Mouse (Mus musculus) kidney, embryonic 15.5 days (tissue): ENCODE results near the gene Abcc4. TPM values are rescaled to one million over a fixed set of nuclear protein-coding genes. Genes with fewer than 3 reads are reported as not detected.

Experiments
- ATAC-seq: fragments of 200-750 bp; cut with Nextera tagmentation; replicated peaks from 2 replicates; pipeline ENCODE4 v1.8.0; 2017; ENCODE audit warnings: moderate TSS enrichment; ENCODE audit not compliant: low FRiP score
- H3K27ac ChIP-seq: fragments of 300-500 bp; sonication (generic); 2 replicates; pipeline ENCODE4 v1.5.1; 2015; ENCODE audit warnings: mild to moderate bottlenecking, inconsistent platforms
- H3K27me3 ChIP-seq: fragments of 300-500 bp; sonication (generic); 2 replicates; pipeline ENCODE4 v1.6.1; 2015; ENCODE audit warnings: inconsistent platforms
- H3K36me3 ChIP-seq: fragments of 300-500 bp; sonication (generic); 2 replicates; pipeline ENCODE4 v1.6.1; 2015; ENCODE audit warnings: inconsistent platforms
- H3K4me1 ChIP-seq: fragments of 300-500 bp; sonication (generic); 2 replicates; pipeline ENCODE4 v1.6.1; 2015; ENCODE audit warnings: inconsistent platforms
- H3K4me2 ChIP-seq: fragments of 300-500 bp; sonication (generic); 2 replicates; pipeline ENCODE4 v1.6.1; 2015; ENCODE audit warnings: moderate library complexity, mild to moderate bottlenecking, inconsistent platforms
- H3K4me3 ChIP-seq: fragments of 300-500 bp; sonication (generic); replicated peaks from 2 replicates; pipeline ENCODE4 v1.5.1; 2015; ENCODE audit warnings: mild to moderate bottlenecking, inconsistent platforms
- H3K9ac ChIP-seq: fragments of 300-500 bp; sonication (generic); 2 replicates; pipeline ENCODE4 v1.6.1; 2015; ENCODE audit warnings: mild to moderate bottlenecking, inconsistent platforms
- H3K9me3 ChIP-seq: fragments of 300-500 bp; sonication (generic); replicated peaks from 2 replicates; pipeline ENCODE4 v1.6.1; 2016; ENCODE audit warnings: inconsistent platforms
- WGBS: fragments of 180-500 bp; shearing (Covaris S2); methylation state at CpG from one replicate; pipeline ENCODE4 v1.1.7; 2015; ENCODE audit warnings: mixed read lengths; 5-methylcytosine and 5-hydroxymethylcytosine counted together
- polyA plus RNA-seq: library from polyadenylated mRNA; unstranded; fragments of >200 nt; fragmentation: Nextera tagmentation; extraction: Ambion mirVana; gene quantifications from 2 replicates; pipeline ENCODE4 v1.2.1, GENCODE M21; 2015

Abcc4 gene
- polyA plus RNA-seq: 7.3 and 7.9 TPM in 2 replicates

GRCm38 (mm10) chr14:118705808-118706731 is at the start of gene Abcc4:
Gene Abcc4 (minus strand): TSS chr14:118706219.
- peak within 1 kb of the TSS; percentile 54 for H3K9ac ChIP-seq
- peak within 1 kb of the TSS; percentile 66 for H3K27ac ChIP-seq
- H3K9me3 ChIP-seq: no peaks in the 10 kb centered on the region
- H3K4me2 ChIP-seq: peak within 1 kb of the TSS; percentile 98
- WGBS: under 1% methylated on average over 106 of the region's 106 CpGs
- peaks cover 32% of the 10 kb centered on the region for H3K4me1 ChIP-seq
- H3K36me3 ChIP-seq: no peaks in the 10 kb centered on the region
- peaks cover 36% of the 10 kb centered on the region for H3K27me3 ChIP-seq
- ATAC-seq: peak; percentile 87
- H3K4me3 ChIP-seq: peak within 1 kb of the TSS; percentile 69

- Histone ChIP-seq H3K27me3 (no peaks in the 10 kb centered on the region), H3K4me1 (no peaks in the 10 kb centered on the region), H3K27ac (no peak overlapping the region), H3K36me3 (no peaks in the 10 kb centered on the region), H3K4me3 (no peak overlapping the region), H3K4me2 (no peak overlapping the region), H3K9me3 (no peaks in the 10 kb centered on the region), H3K9ac (no peak overlapping the region)
- ATAC-seq: no peak
- 74% methylated on average over 8 of the region's 8 CpGs for WGBS
These were observed 45.3 kb upstream of the Abcc4 start for GRCm38 (mm10) chr14:118751193-118751753.

GRCm38 (mm10) chr14:118750505-118751192 is 44.6 kb upstream of the Abcc4 start:
- WGBS: 80% methylated on average over 6 of the region's 6 CpGs
- H3K4me3 ChIP-seq: no peak overlapping the region
- no peaks in the 10 kb centered on the region for H3K36me3 ChIP-seq
- no peaks in the 10 kb centered on the region for H3K9me3 ChIP-seq
- no peaks in the 10 kb centered on the region for H3K27me3 ChIP-seq
- H3K27ac ChIP-seq: no peak overlapping the region
- ATAC-seq: peak; percentile 70; the same call in 1 of the 2 replicates
- no peak overlapping the region for H3K4me2 ChIP-seq
- H3K4me1 ChIP-seq: no peaks in the 10 kb centered on the region
- no peak overlapping the region for H3K9ac ChIP-seq

GRCm38 (mm10) chr14:118749715-118750114 is 43.7 kb upstream of the Abcc4 start:
- 75% methylated on average over 4 of the region's 4 CpGs for WGBS
- H3K27ac ChIP-seq: no peak overlapping the region
- H3K4me2 ChIP-seq: no peak overlapping the region
- H3K4me3 ChIP-seq: no peak overlapping the region
- no peak overlapping the region for H3K9ac ChIP-seq
- H3K36me3 ChIP-seq: no peaks in the 10 kb centered on the region
- H3K4me1 ChIP-seq: no peaks in the 10 kb centered on the region
- H3K27me3 ChIP-seq: no peaks in the 10 kb centered on the region
- ATAC-seq: no peak
- H3K9me3 ChIP-seq: no peaks in the 10 kb centered on the region

GRCm38 (mm10) chr14:118749068-118749467 is 43.0 kb upstream of the Abcc4 start:
- Histone ChIP-seq H3K27me3 (no peaks in the 10 kb centered on the region), H3K9ac (no peak overlapping the region), H3K4me2 (no peak overlapping the region), H3K36me3 (no peaks in the 10 kb centered on the region), H3K4me3 (no peak overlapping the region), H3K4me1 (no peaks in the 10 kb centered on the region), H3K27ac (no peak overlapping the region), H3K9me3 (no peaks in the 10 kb centered on the region)
- 96% methylated on average over 2 of the region's 2 CpGs for WGBS
- ATAC-seq: no peak

GRCm38 (mm10) chr14:118742862-118743261 is 36.8 kb upstream of the Abcc4 start:
- Histone ChIP-seq H3K27ac (no peak overlapping the region), H3K36me3 (no peaks in the 10 kb centered on the region), H3K9ac (no peak overlapping the region), H3K9me3 (0 out of 2 replicates have a peak, but pooled peaks cover 2% of the 10 kb centered on the region), H3K4me1 (no peaks in the 10 kb centered on the region), H3K4me2 (no peak overlapping the region), H3K4me3 (no peak overlapping the region), H3K27me3 (no peaks in the 10 kb centered on the region)
- WGBS: 78% methylated on average over 5 of the region's 5 CpGs
- ATAC-seq: no peak

- Histone ChIP-seq H3K9ac (no peak overlapping the region), H3K9me3 (0 out of 2 replicates have a peak, but pooled peaks cover 2% of the 10 kb centered on the region), H3K4me1 (no peaks in the 10 kb centered on the region), H3K4me2 (no peak overlapping the region), H3K27ac (no peak overlapping the region), H3K27me3 (no peaks in the 10 kb centered on the region), H3K36me3 (no peaks in the 10 kb centered on the region), H3K4me3 (no peak overlapping the region)
- no peak for ATAC-seq
These were observed 35.8 kb upstream of the Abcc4 start for GRCm38 (mm10) chr14:118741780-118742179.

- no peak overlapping the region for H3K9ac ChIP-seq
- H3K27me3 ChIP-seq: no peaks in the 10 kb centered on the region
- no peak overlapping the region for H3K4me3 ChIP-seq
- no peaks in the 10 kb centered on the region for H3K36me3 ChIP-seq
- H3K9me3 ChIP-seq: 0 out of 2 replicates have a peak, but pooled peaks cover 2% of the 10 kb centered on the region
- no peak for ATAC-seq
- 0 out of 2 replicates have a peak, but pooled peaks cover 3% of the 10 kb centered on the region for H3K4me1 ChIP-seq
- H3K4me2 ChIP-seq: no peak overlapping the region
- H3K27ac ChIP-seq: no peak overlapping the region
- 27% methylated on average over 12 of the region's 12 CpGs for WGBS
These were observed 31.4 kb upstream of the Abcc4 start for GRCm38 (mm10) chr14:118737251-118737888.

GRCm38 (mm10) chr14:118735114-118735513 is 29.1 kb upstream of the Abcc4 start:
- H3K4me1 ChIP-seq: 0 out of 2 replicates have a peak, but pooled peaks cover 3% of the 10 kb centered on the region
- 0 out of 2 replicates have a peak, but pooled peaks cover 1% of the 10 kb centered on the region for H3K9me3 ChIP-seq
- H3K27me3 ChIP-seq: no peaks in the 10 kb centered on the region
- no peak overlapping the region for H3K27ac ChIP-seq
- ATAC-seq: no peak
- no peak overlapping the region for H3K9ac ChIP-seq
- 70% methylated on average over 2 of the region's 2 CpGs for WGBS
- H3K4me3 ChIP-seq: no peak overlapping the region
- no peak overlapping the region for H3K4me2 ChIP-seq
- H3K36me3 ChIP-seq: no peaks in the 10 kb centered on the region

- ATAC-seq: no peak
- WGBS: 71% methylated on average over 5 of the region's 5 CpGs
- Histone ChIP-seq H3K4me1 (0 out of 2 replicates have a peak, but pooled peaks cover 3% of the 10 kb centered on the region), H3K4me2 (no peak overlapping the region), H3K36me3 (no peaks in the 10 kb centered on the region), H3K4me3 (no peak overlapping the region), H3K27ac (no peak overlapping the region), H3K9ac (no peak overlapping the region), H3K27me3 (no peaks in the 10 kb centered on the region), H3K9me3 (no peaks in the 10 kb centered on the region)
These were observed 27.1 kb upstream of the Abcc4 start for GRCm38 (mm10) chr14:118733146-118733545.

GRCm38 (mm10) chr14:118730631-118731030 is 24.6 kb upstream of the Abcc4 start:
- no peaks in the 10 kb centered on the region for H3K36me3 ChIP-seq
- no peaks in the 10 kb centered on the region for H3K27me3 ChIP-seq
- no peak overlapping the region for H3K27ac ChIP-seq
- H3K4me2 ChIP-seq: no peak overlapping the region
- 0 out of 2 replicates have a peak, but pooled peaks cover 3% of the 10 kb centered on the region for H3K4me1 ChIP-seq
- WGBS: 86% methylated on average over 5 of the region's 5 CpGs
- ATAC-seq: no peak
- H3K4me3 ChIP-seq: no peak overlapping the region
- H3K9ac ChIP-seq: no peak overlapping the region
- no peaks in the 10 kb centered on the region for H3K9me3 ChIP-seq
